Mouse (Mus musculus): ENCODE results near the gene Grin2b. TPM values are rescaled to one million over a fixed set of nuclear protein-coding genes. Genes with fewer than 3 reads are reported as not detected.
"Not testable (repeated sequence)": the region's sequence is repeated elsewhere in the genome, so short reads cannot be mapped to it uniquely, and the experiment has no call there.

Grin2b gene
- total RNA-seq, 2 experiments from 2014 or later, result not detected

DNA sequence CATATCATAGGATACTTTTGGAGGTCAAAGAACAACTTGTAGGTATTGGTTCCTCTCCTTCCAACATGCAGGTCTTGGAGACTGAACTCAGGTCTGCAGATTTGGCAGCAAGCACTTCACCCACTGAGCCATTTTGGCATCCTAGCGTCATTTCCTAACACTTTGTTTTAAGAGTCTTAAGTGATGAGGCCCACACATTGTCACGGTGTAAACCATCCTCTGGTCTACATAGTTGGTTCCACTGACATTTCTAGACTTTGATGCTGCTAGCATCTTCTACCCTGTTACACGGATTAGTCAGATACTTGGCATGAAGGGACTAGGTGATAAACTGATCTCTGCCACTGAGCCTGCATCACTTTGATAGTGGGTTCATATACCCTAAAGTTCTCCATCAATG lies 341.3 kb downstream of the Grin2b start:
- no peak for ATAC-seq (replicated peaks; ENCODE audit: low FRiP score, low TSS enrichment, poor library complexity, severe bottlenecking)

DNA sequence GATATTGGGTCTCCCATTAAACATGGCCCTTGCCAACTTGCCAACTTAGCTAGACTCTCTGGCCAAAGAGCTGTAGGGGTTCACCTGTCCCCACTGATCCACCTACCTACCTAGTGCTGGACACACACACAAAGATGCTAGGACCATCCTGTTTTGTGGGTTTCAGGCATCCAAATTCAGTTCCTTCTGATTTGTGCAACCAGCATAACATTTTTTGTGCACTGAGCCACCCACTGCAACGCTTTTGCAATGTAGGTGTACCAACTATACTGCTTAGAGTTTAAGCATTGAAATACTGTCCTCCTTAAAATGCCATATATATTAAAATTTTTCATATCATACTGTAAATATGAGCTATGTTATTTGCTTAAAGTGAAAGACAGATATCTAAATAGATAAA lies 342.3 kb downstream of the Grin2b start:
- no peak for ATAC-seq (replicated peaks; ENCODE audit: low FRiP score, low TSS enrichment, poor library complexity, severe bottlenecking)

- ATAC-seq (replicated peaks; ENCODE audit: low FRiP score, low TSS enrichment, poor library complexity, severe bottlenecking), result no peak
Measured at GRCm38 (mm10) chr6:135829458-135829857, 343.9 kb downstream of the Grin2b start.

- no peak for ATAC-seq (replicated peaks; ENCODE audit: low FRiP score, low TSS enrichment, poor library complexity, severe bottlenecking)
Measured at GRCm38 (mm10) chr6:135828976-135829375, 344.3 kb downstream of the Grin2b start.

DNA sequence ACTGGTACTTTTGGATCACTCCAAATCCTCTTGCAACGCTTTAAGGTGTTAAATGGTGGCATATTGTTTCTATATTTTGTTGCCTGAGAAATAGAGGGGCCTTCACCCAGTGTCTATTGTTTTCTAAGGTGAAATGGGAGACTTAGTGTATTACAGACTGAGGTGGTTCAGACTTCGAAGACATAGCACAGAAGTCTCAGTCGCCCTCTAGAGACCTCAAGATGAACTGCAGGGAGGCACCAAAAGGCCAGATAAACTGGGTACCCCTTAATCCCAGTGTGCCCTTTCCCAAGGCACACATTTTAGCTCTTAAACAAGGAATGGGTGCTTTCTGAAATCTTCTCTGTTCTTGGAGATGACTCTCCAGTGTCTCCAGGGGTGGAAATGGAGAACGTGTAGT lies 345.4 kb downstream of the Grin2b start:
- peak; percentile 79 for ATAC-seq (replicated peaks; ENCODE audit: low FRiP score, low TSS enrichment, poor library complexity, severe bottlenecking)

- no peak for ATAC-seq (replicated peaks; ENCODE audit: low FRiP score, low TSS enrichment, poor library complexity, severe bottlenecking)
Measured at GRCm38 (mm10) chr6:135827317-135827716, 346.0 kb downstream of the Grin2b start.

- ATAC-seq (replicated peaks; ENCODE audit: low FRiP score, low TSS enrichment, poor library complexity, severe bottlenecking), result not testable (repeated sequence)
Measured at GRCm38 (mm10) chr6:135826776-135827175, 346.5 kb downstream of the Grin2b start.

DNA sequence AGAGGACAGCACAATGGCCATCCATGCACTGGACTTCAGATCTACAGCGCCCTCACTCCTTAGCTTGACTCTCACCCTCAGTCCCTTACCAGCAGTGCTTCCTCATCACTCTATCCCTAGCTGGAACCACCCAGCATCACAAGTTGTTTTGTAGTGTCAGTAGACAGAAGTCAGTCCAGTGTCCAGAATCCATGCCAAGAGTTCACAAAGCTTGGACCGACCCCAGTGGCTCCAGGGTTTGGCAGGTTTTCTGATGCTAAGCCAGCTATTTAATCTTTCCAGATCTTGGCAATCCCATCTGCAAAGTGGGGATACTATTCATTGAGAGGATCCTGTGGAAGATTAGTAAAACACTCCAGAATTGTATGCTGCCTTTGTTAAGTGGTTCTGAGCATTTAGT lies 355.9 kb downstream of the Grin2b start:
- ATAC-seq (replicated peaks; ENCODE audit: low FRiP score, low TSS enrichment, poor library complexity, severe bottlenecking), result no peak

DNA sequence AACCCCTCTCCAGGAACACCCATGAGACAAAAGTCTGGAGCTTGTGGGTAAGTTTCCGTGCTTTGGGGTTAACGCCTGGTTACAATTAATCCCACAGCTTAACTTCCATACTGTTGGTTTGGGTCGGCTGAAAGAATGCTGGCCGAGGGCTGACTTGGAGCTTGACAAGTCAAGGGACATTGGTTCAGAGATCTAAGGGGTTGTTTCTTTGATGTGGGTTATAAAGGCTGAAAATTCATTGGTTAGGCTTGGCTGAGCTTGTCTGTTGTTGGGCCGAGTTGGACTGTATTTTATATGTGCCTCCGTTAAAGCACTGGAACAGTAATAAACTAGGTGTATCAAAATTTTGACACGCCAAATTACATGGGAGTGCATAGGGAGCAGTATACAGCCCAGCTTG lies 359.6 kb downstream of the Grin2b start:
- ATAC-seq (replicated peaks; ENCODE audit: low FRiP score, low TSS enrichment, poor library complexity, severe bottlenecking), result no peak

DNA sequence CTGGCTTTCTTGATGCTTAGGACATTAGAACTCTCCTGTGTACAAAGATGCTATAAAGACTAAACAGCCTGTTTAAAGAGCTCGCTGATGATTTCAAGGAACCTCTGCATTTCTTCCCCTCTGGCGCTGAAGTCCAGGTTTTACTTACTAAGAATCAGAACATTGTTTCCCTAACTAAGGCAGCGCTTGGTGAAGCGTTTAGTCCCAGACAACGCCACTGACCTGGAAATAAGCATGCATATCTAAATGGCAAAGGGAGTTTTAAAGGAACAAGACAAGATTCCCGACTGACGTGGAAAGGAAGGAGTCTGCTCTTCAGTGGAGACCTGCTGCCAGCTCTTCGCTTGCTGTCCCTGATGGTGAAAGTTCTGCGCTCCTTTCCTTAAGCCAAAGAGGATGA lies 367.9 kb downstream of the Grin2b start:
- no peak for ATAC-seq (replicated peaks; ENCODE audit: low FRiP score, low TSS enrichment, poor library complexity, severe bottlenecking)

- no peak for ATAC-seq (replicated peaks; ENCODE audit: low FRiP score, low TSS enrichment, poor library complexity, severe bottlenecking)
Measured at GRCm38 (mm10) chr6:135799949-135800348, 373.4 kb downstream of the Grin2b start.

DNA sequence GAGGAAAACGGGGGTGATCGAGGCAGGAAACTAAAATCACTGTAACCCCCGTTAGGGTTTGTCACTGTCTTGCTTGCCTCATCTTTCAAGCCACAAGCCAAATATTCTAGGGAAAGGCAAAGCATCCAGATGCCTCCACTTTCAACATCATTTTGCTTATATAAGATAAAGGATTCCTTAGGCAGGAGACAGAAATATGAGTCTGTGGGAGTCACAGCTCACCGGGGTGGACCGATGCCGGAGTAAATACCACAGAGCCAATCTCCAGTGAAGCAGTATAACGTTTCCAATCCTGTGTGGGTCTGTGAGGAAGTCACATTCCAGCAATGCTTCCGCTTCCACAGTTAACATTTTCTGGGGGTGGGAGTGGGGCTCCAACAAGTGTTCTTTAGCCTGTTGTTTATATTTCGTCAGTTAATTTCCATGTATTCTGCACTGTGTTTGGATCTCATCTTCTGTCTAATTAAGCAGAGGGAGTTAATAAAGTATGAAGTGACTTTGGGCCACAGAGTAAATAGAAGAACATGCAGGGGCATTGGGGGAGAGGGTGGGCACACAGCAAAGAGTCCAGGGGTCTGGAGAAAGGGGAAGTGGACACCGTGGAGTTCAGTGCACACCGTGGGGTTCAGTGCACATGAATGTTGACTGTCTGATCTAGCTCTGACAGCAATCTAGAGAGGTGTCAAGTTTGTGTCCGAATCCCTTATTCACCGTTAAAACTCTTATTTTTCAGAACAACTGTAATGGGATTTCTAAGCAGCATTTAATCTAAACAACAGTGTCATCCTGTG lies 374.9 kb downstream of the Grin2b start:
- no peak for ATAC-seq (replicated peaks; ENCODE audit: low FRiP score, low TSS enrichment, poor library complexity, severe bottlenecking)

DNA sequence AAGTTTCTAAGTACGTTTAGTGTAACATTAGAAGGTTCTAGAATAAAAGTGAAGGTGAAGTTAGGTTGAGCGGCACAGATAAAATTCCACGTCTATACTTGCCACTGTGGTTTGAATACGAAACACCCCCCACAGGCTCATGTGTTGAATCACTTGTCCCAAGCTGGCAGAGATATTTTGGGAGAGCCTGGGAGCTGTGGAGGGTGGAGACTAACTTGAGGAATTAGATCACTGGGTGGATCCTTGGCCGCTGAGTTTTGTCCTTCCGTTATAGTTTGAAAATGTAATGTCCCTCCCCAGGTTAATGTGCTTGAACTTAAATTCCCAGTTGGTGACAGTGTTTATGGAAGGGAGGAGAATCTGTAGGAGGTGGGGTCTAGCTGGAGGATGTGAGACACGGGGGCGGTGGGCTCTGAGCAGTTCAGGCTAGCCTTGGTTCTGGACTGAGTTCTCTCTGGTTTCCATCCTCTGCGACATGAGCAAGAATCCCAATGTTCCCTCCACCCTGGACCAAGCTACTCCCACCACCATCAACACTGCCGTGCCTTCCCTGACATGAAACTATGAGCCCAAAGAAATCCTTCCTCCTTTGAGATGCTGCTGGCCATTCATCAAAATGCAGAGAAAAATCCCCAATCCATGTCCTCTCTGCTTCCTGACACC lies 375.8 kb downstream of the Grin2b start:
- ATAC-seq (replicated peaks; ENCODE audit: low FRiP score, low TSS enrichment, poor library complexity, severe bottlenecking), result no peak

- no peak for ATAC-seq (replicated peaks; ENCODE audit: low FRiP score, low TSS enrichment, poor library complexity, severe bottlenecking)
Measured at GRCm38 (mm10) chr6:135796911-135797310, 376.4 kb downstream of the Grin2b start.

- ATAC-seq (replicated peaks; ENCODE audit: low FRiP score, low TSS enrichment, poor library complexity, severe bottlenecking), result no peak
Measured at GRCm38 (mm10) chr6:135791412-135791811, 381.9 kb downstream of the Grin2b start.

GRCm38 (mm10) chr6:135789603-135790170 lies 383.6 kb downstream of the Grin2b start:
- ATAC-seq (replicated peaks; ENCODE audit: low FRiP score, low TSS enrichment, poor library complexity, severe bottlenecking), result no peak

DNA sequence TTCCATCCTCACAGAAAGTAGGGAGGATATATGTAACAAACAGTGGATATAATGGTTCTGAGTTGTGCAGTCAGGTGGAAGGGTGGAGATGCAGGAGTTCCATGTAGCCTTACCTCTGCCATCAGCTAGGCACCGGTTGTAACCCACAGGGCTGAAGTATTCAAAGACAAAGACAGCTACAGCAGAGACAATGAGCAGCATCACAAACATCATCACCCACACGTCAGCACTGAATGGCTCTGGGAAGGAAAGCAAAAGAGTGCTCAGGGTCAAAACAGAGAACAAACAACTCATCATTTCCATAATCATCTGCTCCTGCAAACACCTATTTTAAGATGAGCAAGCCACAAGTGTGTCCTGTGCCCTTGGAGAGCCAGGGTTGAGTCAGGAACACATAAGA lies 398.6 kb downstream of the Grin2b start:
- no peak for ATAC-seq (replicated peaks; ENCODE audit: low FRiP score, low TSS enrichment, poor library complexity, severe bottlenecking)

DNA sequence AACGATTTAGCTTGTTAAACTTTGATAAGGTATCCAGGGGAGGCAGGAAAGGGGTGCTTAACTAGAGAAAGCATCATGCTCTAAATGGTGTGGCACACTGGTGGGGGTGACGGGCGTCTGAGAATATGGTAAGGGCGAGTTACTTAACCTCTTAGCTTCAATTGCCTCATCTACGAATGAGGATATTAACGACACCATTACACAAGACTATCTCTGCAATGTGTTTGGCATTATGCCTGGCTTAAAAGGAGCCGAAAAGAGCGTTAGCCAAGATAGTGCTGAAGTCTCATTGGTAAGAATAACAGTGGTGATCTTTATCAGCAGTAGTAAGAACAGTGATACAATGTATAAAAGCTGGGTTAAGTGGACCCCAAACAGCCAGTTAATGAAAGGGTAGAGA lies 405.7 kb downstream of the Grin2b start:
- no peak for ATAC-seq (replicated peaks; ENCODE audit: low FRiP score, low TSS enrichment, poor library complexity, severe bottlenecking)

DNA sequence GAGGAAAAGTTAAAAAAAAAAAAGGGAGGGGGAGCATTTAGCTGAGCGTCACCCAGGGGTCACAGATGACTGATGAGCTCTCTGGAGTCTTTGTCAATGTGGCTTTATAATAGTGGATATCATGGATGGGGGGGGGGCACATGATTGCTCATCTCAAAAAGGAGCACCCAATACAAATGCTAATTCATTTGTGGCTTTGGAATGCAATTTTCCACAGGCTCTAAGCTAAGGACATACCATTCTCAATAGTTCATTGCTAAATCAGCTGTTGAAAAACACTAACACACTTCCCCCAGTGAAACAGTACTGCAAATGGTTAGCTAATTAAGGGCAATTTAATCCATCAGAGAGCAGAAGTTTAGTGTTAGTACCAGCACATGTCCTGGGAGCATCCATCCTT lies 414.6 kb downstream of the Grin2b start:
- ATAC-seq (replicated peaks; ENCODE audit: low FRiP score, low TSS enrichment, poor library complexity, severe bottlenecking), result no peak

DNA sequence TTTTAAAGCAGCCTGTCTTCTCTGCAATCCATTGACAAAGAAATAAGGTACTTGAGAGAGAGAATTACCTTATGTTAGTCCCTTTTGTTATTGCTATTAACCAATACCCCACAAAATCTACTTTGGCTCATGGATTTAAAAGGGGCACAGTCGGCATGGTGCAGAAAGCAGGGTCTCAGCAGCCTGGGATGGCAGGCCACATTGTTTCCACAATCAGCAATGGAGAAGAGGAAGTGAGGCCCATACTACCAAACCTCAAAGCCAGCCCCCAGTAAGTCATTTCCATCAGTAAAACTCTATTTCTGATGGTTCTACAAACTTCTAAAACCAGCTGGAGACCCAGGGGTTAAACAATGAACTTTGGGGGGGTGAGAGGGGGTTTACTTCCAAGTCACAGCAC lies 417.2 kb downstream of the Grin2b start:
- ATAC-seq (replicated peaks; ENCODE audit: low FRiP score, low TSS enrichment, poor library complexity, severe bottlenecking), result no peak
